Mouse (Mus musculus): Measurements from ENCODE around the gene Whamm.

Whamm gene

GRCm38 (mm10) chr7:81595056-81595455 lies 24.0 kb downstream of the Whamm start:
- no peak for DNase-seq (ENCODE audit: inconsistent age in 2 of 2, low spot score in 1 of 2)

DNA sequence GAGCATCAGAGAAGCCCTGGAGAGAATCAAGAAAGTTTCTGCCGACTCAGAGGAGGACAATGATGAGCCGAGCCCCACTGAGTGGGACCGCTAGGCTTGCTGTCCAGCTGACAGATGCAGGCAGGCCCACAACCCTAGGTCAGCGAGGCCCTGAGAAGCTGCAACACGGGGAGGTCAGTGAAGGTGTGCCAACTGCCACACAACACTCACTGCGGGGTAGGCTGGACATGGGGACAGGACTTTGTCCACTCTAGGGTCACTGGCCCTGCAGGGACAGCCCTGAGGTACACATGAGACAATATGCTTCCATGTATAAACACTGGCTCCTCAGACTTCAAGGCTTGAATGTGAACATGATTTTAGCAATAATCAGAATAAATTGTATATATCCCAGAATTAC lies 25.0 kb downstream of the Whamm start:
- no peak for DNase-seq (ENCODE audit: inconsistent age in 2 of 2, low spot score in 1 of 2)

DNA sequence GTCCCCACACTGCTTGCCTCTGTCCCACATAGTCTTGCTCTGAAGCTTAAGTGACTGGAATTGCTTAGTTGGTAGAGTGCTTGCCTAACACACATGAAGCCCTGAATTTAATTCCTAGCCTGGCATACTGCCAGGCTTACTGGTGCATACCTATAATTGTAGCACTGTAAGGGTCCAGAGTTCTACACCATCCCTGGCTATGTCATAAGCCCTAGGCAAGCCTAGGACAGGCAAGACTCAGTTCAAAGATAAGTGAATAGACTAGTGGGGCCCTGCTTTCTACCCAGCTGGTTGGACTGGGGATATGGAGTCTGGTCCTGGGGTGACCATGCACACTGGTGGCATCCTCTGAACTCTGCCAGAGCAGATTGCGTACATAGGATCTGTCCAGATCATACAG lies 26.6 kb downstream of the Whamm start:
- no peak for DNase-seq (ENCODE audit: inconsistent age in 2 of 2, low spot score in 1 of 2)

GRCm38 (mm10) chr7:81599379-81600280 lies 28.6 kb downstream of the Whamm start:
- no peak for DNase-seq (ENCODE audit: inconsistent age in 2 of 2, low spot score in 1 of 2)

GRCm38 (mm10) chr7:81604991-81605390 lies 33.9 kb downstream of the Whamm start:
- no peak for DNase-seq (ENCODE audit: inconsistent age in 2 of 2, low spot score in 1 of 2)

DNA sequence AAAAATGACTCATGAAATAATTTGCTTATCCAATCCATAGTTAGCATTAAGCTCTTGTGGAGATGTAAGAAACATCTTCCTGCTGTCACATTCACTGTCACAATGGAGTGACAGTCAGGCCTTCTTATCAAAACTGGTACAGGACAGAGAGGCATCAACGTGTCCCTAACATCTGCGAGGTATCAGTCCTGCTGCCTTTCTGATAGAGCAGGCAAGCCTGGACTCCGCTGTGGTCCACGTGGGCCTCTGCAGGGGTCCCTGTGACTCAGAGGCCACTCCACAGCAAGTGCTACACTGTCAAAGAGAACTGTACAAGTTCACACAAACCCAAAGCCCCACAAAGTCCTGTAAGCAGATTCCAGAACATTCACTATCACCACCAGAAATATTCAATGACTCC lies 34.4 kb downstream of the Whamm start:
- DNase-seq (ENCODE audit: inconsistent age in 2 of 2, low spot score in 1 of 2), result no peak

DNA sequence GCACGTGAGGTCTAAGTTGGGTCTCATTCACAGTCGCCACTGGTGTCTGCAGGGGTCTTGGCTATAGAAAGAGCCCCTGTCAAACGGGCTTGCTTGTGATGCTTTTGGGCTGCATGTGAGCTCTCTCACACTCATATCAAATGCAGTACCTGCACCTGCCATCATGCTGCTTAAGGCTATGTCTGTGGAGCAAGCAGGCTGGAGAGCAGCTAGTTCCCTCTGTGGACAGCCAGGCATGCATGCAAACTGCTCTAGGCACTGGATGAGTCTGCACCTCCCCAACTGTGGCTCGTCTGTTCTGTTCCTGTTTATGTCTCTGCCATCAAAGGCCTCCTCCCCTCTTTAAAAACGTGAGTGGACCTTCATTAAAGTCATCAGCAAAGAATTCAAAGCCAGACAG lies 35.4 kb downstream of the Whamm start:
- DNase-seq (ENCODE audit: inconsistent age in 2 of 2, low spot score in 1 of 2), result no peak

DNA sequence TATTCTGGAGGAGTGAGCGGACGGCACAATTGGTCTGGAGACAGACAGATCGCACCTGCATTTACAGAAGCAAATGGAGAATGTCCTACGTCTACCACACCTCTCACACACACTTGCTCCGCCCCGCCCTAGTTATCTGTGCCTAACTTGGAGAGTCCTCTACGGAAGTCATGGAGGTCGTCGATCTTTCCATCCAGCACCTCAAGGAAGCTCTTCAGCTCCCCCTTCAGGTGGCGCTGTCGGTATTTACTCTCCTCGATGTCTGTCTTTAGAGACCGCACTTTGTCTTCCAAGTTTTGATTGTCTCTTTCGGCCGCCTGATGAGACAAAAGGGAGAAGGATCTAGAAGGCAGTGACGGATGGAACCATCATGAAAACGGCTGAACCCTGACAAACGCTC lies 39.1 kb downstream of the Whamm start:
- peak; percentile 23 to 51 for DNase-seq (ENCODE audit: inconsistent age in 2 of 2, low spot score in 1 of 2)

- no peak for DNase-seq (ENCODE audit: inconsistent age in 2 of 2, low spot score in 1 of 2)
These were observed 42.0 kb downstream of the Whamm start for GRCm38 (mm10) chr7:81612856-81613635.

- no peak for DNase-seq (ENCODE audit: inconsistent age in 2 of 2, low spot score in 1 of 2)
These were observed 44.0 kb downstream of the Whamm start for GRCm38 (mm10) chr7:81615031-81615430.

- DNase-seq (ENCODE audit: inconsistent age in 2 of 2, low spot score in 1 of 2), result no peak
These were observed 51.7 kb downstream of the Whamm start for GRCm38 (mm10) chr7:81622793-81623192.

DNA sequence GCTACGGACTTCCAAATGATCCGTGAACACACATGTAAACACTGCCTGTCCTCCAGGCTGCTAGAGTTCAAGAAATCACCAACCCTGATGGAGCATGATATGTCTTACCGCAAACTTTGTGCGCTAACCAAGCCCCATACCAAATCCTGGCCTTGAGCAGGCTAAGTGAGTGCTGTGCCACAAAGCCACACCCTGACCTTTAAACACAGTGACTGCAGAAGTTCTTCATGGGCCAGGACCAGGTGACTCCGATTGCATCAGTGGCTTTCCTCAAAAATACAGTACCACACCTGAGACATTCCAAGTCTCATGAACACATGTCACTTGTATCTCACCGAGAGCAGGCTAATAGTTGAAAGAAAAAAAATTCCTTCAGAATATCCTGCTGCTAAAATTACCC lies 52.7 kb downstream of the Whamm start:
- no peak for DNase-seq (ENCODE audit: inconsistent age in 2 of 2, low spot score in 1 of 2)

GRCm38 (mm10) chr7:81626460-81626859 lies 55.4 kb downstream of the Whamm start:
- DNase-seq (ENCODE audit: inconsistent age in 2 of 2, low spot score in 1 of 2), result peak in 1 of 2 experiments; percentile 23

DNA sequence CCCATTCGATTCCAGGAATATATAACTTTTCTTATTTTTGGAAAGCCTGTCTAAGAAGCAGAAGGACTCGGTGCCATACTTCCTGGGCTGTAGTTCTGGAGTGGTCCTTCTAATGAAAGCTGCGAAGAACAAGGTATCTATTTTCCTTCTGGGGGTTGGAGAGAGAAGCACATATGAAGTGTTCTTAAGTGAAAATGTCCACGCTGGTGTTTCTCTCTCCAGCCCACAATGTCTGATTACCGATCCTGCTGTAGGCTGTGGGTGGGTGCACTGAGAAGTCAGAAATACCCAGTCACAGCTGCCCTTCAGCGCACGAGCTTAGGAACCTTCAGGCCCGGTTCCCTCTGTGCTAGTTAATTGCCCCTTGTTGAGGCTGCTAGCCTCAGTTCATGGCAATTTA lies 60.2 kb downstream of the Whamm start:
- DNase-seq (ENCODE audit: inconsistent age in 2 of 2, low spot score in 1 of 2), result no peak

DNA sequence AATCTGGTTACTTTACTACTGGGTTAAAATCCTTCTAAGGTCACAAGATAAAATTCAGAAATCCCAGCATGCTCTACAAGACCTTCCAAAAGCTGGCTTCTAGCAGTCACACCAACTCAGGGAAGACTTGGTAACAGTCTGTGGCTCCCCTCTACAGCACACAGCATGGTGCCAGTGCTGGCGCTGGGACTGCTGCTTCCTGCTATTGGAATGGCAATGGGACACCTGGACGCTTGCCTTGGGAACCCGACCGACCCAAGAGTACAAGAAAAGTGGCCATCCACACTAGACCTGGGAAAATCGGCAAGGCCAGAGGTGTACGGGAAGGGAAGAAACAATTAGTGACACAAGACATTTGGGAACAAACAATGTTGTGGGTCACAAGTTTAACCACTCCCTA lies 61.5 kb downstream of the Whamm start:
- no peak for DNase-seq (ENCODE audit: inconsistent age in 2 of 2, low spot score in 1 of 2)

DNA sequence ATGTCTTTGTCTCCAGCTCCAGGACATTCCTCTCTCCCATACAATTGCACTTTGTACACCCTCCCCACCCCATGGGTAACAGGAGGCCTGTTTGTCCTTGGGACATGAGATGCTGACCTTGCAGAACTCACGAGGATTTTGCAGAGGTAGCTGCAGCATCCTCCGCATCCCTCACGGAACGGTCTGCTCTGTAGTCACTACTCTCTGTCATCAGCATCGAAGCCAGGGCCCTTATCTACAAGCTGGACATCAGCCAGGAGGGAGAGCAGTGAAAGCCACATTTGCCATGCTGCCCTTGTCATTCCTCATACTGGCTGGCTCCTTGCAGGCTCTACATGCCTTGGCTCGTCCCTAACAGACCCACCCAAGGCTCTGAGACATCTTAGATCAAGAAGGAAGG lies 70.0 kb downstream of the Whamm start:
- peak; percentile 11 to 31 for DNase-seq (ENCODE audit: inconsistent age in 2 of 2, low spot score in 1 of 2)

DNA sequence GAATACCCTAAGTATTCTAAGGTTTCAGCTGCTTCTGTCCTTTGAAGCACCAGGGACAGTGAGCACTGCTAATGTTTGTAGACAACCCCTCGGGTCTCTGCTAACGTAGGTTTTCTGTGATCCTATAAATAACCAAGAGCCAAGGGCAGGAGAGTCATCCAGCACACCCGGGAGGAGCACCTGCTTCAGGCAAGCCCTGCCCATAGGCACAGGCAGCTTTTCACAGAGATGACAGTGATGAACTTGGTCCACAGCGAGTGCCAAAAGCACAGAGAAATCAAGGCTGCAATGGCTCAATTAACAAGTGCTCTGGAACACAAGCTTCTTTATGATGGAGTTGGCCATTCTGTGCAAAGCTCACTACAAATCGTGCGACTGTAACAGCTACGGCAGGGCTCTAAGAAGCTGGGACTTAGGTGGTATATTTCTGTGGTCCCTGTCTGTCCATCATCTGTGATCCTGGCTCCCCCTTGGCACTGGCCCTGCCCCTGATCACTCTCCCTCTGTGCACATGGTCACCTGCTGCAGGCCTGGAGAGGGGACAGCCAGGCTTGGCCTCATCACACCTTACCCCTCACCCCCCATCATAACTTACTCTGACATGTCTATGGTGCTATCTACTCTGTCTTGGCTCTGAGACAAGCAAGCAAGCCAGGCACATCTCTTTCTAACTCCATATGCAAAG lies 73.6 kb downstream of the Whamm start:
- no peak for DNase-seq (ENCODE audit: inconsistent age in 2 of 2, low spot score in 1 of 2)

All from adrenal gland, adult (tissue).